Mouse (Mus musculus): ENCODE measurements around the gene Sec61a2.

The Sec61a2 gene

DNA sequence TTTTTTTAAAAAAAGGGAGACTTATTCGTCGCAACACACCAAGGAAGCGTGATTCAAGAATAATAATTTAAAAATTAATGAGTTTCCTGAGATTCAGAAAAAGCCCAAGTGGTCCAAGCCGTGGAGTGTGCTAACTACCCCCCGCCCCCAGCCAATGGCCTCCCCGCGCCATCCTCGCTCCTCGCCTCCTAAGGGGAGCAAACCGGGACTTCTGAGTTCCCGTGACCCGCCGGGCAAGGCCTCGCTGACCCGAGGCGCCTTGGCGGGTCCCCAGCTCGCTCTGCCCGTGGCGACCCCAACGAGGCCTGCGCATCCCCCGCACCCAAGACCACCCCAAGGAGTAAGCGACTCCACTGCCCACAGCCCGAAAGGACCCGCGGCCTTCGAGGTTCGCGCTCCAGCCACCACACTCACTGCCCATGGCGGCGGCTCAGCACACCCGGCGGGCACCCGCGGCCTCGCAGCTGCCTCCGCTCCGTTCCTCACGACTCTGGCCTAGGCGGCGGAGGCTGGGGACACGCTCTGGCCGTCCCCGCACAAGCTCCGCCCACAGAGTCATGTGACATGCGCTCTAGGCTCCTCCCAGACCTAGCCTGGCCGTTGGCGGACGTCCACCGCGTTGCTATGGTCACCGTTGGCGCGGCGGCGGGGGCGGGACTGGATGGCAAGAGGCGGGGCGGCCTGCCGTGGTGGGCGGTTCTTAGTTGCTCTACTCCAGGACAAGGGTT, at the start of gene Sec61a2:
Gene Sec61a2, minus strand, starts transcription at position 590 of the 728 bp plus-strand sequence.
- peak; percentile 97 for DNase-seq (ENCODE audit: low spot score)

DNA sequence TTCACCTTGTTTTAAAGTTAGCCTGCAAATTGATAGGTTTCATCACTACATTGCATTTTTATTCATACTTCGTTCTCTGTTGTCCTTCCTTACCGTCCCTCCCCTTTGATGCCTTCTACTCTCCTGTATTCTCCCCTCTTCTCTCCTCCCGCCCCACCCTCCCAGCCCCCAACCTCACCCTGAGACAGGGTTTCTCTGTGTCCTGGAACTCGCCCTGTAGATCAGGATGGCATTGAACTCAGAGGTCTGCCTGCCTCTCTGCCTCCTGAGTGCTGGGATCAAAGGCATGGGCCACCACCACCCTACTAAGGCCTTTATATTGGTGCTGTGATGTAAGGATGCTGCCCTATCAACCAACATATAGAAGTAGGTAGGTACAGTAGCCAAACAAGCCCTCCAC, 47.8 kb upstream of the Sec61a2 start:
- DNase-seq (ENCODE audit: low spot score): no peak

DNA sequence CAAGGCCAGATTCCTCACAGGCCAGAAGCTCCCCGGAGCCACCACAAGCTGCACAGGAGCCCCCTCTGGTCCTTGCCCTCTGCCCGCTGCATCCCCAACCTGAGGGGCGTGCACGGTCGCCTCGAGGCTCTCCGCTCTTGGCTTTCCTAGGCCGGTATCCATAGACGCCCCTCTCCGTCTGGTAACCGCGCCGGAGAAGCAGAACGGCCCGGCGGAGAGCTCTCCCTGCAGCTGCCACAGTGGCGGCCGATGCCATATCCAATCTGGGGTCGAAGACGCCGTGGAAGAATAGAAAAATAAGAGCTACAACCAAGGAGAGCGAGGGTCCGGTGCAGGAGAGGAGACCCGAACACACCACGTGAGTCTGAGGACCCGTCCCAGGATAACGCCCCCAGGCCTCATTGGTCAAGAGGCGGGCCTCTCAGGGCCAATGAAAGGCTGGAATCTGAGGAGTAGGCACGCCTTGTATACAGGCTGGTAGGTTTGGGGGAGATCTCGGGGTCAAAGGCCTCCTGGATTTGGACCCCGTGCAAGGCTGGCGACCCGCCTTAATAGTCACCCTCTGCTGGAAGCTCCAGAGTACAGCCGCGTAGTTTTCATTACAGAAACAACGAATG, 47.3 kb upstream of the Sec61a2 start, which contains the start of gene Dhtkd1:
Gene Dhtkd1, minus strand, starts transcription at position 377 of the 617 bp plus-strand sequence.
- DNase-seq (ENCODE audit: low spot score): peak; percentile 60

DNA sequence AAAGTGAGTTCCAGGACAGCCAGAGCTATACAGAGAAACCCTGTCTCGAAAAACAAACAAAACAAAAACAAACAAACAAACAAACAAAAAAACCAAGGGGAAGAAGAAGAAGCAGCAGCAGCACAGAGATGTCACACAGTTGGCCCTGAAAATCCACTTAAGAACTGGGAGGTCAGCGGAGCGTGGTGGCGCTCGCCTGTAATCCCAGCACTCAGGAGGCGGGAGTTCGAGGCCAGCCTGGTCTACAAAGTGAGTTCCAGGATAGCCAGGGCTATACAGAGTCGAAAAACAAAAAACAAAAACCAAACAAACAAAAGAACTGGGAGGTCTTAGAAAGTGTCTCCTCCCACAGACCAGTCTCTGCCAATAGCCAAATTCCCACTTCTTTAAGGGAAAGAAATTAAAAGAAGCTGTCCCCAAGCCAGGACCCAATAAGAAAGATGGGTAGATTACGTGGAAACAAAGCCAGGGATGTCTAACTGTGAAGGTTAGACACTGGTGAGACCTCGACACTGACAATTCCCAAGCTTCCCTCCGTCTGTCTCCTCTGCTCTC, 46.7 kb upstream of the Sec61a2 start:
- peak; percentile 33 for DNase-seq (ENCODE audit: low spot score)

DNA sequence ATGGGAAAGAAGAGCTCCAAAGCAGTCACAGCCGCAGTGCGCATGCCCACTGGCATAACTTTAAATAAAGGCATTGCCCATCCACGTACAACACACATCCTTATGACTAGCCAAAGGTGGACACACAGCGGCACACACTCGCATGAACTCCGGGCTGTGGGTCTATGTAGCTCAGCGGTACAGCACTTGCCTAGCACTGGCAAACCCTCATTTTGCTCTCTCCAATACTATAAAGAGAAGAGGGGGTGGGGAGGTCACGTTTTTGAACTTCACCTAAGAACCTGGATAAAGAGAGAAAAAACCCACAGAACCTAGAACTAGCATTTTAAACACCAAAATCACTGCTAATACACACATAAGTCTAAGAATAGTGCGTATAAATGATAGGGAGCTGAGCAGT, 45.7 kb upstream of the Sec61a2 start:
- DNase-seq (ENCODE audit: low spot score): no peak

DNA sequence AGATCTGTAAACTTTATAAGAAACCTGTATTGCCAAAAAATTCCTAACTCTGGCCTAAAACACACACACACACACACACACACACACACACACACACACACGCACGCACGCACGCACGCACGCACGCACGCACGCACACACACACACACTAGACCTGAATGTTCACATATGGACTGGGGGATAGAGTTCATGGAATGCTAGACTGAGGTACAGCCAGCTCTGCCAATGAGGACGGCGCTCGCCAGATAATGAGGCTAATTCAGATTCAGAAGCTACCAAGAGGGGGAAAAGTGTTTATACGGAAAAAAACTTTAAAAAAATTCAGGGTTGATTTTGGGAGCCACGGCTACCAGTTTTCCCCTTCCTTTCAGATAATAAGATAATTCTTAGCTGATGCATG, 44.7 kb upstream of the Sec61a2 start:
- no peak for DNase-seq (ENCODE audit: low spot score)

DNA sequence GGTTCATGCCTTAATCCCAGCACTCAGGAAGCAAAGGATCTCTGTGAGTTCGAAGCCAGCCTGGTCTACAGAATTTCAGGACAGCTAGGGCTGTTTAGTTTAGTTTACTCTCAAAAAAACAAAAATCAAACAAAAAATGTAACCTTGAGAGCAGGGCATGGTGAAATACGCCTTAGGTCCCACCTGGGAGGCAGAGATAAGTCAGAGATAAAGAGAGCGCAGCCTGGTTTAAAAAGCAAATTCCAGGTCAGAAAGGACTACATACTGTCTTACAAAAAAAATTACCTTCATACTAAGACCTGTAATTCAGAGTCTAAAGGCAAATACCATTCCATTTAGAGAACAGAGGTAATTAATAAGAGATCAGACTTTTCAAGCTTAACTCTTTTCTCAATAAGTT, 44.1 kb upstream of the Sec61a2 start:
- no peak for DNase-seq (ENCODE audit: low spot score)

DNA sequence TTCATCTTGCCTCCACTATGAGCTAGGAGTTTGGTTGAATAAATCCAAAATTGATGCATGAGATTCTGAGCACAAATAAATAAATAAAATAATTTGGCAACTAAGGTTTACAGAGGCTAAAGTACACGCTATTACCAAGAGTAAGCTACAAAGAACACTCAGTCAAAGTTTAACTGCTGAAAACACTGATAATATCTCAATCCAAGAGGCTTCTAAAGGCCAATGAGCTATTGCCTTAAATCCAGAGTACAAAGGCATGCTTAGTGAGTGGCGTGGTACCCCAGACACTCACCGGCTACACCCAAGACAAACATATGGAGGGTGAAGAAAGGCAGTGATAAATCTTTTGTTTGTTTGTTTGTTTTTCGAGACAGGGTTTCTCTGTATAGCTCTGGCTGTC, 41.3 kb upstream of the Sec61a2 start:
- no peak for DNase-seq (ENCODE audit: low spot score)

DNA sequence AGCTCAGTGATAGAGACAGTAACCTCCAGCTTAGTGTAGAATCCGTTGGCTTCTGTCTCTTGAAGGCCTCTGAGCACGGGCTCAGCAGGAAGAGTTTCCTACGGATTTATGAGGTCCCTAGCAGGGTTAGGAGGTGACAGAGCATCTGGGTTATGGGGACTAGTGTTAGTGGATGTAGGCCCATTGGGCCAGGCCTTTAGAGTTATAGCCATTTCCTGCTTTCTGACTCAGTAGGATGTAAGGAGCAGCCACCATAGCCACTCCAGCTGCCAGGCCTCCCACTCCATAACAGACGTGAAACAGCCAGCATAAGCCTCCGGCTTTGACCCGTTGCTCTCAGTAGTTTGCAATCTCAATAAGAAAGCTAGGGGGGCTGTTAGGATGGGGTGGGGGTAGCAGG, 40.8 kb upstream of the Sec61a2 start:
- no peak for DNase-seq (ENCODE audit: low spot score)

DNA sequence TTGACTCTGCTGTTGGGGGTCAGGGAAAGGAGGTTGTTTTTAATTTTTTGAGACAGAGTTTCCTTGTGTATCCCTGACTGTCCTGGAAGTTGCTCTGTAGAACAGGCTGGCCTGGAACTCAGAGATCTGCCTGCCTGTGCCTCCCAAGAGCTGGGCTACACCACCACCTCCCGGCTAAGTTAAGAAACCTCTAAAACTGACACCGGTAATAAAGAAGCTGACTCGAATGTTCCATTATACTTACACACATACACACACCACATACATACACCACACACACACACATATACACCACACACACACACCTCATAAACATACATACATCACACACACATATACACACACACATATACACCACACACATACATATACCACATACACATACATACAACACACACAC, 39.7 kb upstream of the Sec61a2 start:
- no peak for DNase-seq (ENCODE audit: low spot score)

DNA sequence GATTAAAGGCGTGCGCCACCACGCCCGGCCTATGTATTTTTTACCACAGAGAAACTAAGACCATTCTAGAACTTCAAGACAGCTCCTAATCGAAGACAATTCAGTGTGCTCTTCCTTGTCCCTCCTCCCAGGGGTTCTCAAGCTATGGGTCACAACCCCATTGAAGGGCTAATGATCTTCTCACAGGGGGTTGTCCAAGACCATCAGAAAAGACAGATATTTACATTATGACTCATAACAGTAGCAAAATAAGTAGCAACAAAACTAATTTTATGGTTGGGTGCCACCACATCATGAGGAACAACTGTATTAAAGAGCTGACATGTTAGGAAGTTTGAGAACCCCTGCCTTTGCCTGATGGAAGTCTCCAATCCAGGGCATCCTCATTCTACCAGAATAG, 36.7 kb upstream of the Sec61a2 start:
- no peak for DNase-seq (ENCODE audit: low spot score)

DNA sequence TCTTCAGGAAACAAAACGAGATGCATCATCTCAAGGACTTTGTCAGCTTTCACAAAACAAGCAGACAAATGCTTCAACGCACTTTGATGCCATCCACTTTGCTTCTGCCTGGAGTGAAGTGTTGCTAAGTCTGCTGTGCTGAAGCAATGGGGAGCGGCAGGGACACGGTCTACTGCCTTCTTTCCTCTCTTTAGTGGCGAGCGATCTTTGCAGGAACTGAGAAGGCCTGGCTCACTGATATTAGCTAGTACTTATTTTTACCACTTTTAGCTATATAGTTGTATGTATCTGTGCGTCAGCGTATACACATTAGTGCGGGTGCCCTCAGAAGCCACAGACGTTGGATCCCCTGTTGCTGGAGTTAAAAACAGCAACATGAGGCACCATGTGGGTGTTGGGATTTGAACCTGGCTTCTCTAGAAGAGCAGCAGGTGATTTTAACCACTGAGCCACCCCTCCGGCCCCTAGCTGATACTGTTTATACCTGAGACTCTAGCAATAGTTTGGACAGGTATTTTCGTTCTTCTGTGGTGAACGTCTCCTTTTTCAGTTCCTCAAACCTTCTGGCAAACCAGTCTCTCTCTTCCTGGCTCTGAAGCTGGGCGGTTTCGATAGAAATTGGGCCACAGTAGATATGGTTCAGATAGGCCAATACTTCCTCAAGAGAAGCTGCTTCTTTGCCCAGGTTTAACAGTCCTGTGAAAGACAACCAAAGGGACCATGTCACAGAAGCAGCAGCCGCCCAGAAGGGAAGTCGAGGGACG, 35.2 kb upstream of the Sec61a2 start:
- no peak for DNase-seq (ENCODE audit: low spot score)

DNA sequence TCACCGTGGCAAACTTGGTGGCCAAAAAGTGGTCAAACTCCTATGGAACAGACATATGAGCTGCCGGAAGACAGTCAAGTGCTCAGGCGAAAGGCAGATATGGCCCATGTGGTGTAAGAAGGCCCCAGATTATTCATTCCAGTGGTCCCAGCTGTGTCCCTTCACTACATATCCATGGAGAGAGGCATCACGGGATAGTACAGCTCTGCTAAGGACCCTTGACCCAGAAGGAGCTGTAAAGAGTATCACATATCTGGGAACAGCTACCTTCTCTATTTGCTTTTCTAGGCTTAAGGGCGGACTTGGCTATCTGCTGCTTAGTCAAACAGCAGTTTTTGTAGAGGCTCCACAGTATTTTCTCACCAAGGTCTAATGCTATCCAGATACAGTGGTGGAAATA, 34.6 kb upstream of the Sec61a2 start:
- DNase-seq (ENCODE audit: low spot score): no peak

DNA sequence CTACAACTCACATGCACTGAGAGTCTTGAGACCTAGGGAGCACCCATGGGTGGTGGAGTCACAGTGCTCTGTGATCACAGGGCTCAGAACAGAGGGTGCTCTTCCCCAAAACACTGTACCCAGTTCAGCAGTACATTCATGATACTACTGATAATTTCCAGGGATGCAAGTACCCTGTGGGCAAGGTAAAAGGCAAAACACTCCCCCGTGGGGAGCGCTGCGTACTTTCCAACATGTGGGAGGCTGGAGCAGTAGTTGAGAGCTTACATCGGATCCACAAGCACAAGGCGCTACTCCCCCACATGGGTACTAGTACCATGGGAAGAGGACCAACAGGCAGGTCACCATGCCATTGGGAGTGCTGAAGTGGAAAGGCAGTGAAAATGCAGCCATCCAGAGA, 32.2 kb upstream of the Sec61a2 start:
- no peak for DNase-seq (ENCODE audit: low spot score)

DNA sequence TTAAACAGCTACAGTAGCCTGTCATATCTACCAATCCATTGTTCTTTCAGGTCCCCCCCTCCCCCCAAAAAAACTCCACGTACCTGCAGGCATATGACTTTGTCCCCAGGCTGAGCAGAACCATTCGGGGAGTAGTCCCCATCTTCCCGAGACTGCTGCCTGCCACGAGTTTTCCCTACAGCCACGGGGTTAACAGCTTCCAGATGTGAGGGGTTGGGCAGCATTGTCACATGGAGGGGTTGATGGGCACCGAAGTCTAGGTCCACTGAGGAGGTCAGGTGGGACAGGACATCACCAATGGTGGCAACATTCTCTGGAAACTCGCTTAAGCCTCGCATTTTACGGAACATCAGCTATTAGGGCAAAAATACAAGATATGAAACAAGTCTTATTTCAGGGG, 28.6 kb upstream of the Sec61a2 start:
- no peak for DNase-seq (ENCODE audit: low spot score)

DNA sequence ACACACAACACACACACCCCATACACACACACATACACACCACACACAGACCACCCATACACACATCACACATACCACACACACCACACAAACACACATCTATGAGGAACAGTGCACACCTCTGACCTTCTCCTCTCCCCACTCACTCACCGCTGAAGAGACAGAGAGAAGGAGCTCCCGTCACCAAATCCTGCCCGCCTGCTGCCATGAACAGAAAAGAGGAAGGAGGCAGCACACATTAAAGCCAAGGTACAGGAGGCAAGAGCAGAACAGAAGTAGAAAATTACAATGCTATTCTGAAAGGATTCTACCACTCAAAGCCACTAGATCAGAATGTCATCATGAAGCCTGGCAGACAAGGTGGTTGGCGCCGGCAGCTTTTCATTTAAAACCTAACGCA, 27.6 kb upstream of the Sec61a2 start:
- DNase-seq (ENCODE audit: low spot score): no peak

DNA sequence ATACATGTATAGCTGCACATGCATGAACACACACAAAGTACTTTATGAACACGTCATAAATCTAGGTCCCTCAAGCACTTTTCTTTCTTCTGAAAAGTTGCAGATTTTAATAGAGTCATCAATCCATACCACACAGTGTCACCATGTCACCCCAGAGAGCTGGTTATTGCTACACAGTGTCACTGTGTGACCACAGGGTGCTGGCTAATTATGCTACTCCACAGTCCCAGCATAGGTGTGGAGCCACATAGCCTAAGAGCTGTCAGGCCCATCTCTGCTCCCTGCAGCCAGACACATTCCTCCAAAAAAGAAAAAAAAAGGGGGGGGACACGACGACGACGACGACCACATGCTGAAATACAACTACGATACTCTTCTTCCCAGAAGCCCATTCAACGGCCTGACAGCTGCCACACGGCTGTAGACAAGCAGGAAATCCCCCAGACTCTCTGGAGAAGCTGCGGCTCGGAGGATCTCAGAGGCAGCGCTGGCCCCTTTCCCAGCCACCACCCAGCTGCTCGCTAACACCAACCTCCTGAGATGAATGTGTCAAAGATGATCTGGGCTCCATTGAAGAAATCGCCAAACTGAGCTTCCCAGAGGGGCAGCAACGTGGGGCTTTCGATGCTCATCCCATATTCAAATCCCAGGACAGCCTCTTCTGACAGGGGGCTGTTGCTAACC, 16.2 kb upstream of the Sec61a2 start:
- DNase-seq (ENCODE audit: low spot score): no peak

DNA sequence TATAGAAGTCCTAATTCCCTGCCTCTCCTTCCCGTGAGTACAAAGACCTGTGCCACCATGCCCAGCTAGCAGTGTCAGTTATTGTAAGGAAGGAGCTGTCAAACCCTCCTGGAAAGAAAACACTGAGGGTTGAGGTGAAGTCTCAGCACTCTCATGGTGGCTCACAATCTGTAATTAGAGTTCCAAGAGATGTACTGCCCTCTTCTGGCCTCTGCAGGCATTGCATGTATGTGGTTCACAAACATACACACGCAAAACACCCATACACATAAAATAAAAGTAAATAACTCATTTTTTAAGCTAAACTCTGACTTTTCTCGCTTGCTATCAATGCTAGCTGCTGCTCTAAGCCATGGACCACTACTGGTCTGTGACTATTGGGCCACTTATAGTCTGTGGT, 11.4 kb upstream of the Sec61a2 start:
- DNase-seq (ENCODE audit: low spot score): peak; percentile 32

DNA sequence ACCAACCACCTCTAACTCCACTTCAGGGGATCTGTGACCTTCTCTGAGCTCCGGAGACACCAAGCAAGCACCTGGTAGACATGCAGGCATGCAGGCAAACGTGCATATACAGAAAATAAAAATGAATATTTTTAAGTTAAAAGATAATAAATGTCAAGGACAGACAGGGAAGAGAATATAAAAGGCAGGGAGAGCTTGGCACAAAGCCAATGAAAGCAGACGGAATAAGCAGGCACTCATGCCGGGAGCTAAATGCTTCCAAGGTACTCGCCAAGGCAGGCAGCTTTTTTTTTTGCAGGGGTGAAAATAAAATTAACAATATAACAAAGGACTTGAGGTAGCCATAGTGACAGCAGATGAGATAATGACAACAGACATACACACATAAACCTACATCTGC, 10.9 kb upstream of the Sec61a2 start:
- DNase-seq (ENCODE audit: low spot score): peak; percentile 13

DNA sequence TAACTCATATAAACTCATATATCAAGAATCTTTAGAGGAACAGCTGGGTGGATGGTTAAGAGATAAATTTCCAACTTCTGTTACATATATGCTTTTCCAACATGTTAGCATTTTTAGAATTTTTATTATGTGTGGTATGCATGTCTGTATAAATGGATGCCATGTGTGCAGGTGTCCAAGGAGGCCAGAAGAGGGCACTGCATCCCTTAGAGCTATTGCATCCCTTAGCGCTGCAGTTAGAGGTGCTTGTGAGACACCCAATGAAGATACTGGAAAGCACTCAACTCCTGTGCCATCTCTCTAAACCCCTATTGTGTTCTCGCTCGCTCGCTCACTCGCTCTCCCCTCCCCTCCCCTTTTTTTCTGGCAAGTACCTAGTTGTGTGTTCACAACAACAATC, 4.9 kb upstream of the Sec61a2 start:
- no peak for DNase-seq (ENCODE audit: low spot score)

DNA sequence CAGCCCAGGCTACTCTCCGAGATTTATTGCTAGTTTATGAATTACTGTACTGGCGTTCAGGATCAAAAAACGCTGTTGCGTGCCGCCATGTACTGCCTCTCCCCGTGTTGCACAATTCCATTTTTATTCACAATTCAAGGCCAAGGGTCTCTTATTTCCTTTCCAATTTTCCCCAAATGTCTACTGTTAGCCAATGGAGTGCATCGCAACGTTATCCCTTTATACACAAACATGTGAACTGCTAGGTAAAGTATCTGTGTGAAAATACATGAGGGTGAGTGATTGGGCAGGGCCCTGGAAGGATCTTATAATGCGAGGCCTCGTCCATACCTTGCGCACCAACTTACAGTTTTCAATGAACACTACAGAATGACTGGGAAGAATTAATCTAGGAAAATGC, 936 bp downstream of the Sec61a2 start:
- peak; percentile 28 for DNase-seq (ENCODE audit: low spot score)

DNA sequence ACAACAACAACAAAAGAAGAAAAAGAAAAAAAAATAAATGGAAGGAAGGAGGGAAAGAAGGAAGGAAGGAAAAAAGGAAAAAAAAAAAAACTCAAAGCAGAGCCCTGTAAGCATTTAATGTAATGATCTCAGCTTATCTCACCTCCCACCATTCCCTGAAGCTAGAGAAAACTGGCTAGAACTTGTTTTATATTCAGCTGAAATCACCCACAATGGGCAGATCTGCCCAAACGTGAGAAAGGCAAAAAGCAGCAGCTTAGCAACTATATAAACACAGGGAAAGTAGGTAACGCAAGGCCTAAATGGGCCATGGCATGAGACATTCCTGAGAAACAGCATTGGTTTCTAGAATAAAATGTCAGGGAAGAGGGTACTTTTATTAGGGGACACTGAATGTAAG, 5.8 kb downstream of the Sec61a2 start:
- no peak for DNase-seq (ENCODE audit: low spot score)
